Mouse (Mus musculus) neutrophil, adult 83 days (primary cell): ENCODE measurements around the gene Psmb8. TPM values are rescaled to one million over a fixed set of nuclear protein-coding genes. Genes with fewer than 3 reads are reported as not detected.

Experiments
- total RNA-seq, 2 experiments: library from RNA; stranded (reverse); gene quantifications; one replicate each; pipeline ENCODE4 v1.2.4; 2023

Gene Psmb8
- 100 to 1,000 TPM in 1 of 2 experiments, 10 to 100 TPM in 1; 89.4 to 111 TPM for total RNA-seq

DNA sequence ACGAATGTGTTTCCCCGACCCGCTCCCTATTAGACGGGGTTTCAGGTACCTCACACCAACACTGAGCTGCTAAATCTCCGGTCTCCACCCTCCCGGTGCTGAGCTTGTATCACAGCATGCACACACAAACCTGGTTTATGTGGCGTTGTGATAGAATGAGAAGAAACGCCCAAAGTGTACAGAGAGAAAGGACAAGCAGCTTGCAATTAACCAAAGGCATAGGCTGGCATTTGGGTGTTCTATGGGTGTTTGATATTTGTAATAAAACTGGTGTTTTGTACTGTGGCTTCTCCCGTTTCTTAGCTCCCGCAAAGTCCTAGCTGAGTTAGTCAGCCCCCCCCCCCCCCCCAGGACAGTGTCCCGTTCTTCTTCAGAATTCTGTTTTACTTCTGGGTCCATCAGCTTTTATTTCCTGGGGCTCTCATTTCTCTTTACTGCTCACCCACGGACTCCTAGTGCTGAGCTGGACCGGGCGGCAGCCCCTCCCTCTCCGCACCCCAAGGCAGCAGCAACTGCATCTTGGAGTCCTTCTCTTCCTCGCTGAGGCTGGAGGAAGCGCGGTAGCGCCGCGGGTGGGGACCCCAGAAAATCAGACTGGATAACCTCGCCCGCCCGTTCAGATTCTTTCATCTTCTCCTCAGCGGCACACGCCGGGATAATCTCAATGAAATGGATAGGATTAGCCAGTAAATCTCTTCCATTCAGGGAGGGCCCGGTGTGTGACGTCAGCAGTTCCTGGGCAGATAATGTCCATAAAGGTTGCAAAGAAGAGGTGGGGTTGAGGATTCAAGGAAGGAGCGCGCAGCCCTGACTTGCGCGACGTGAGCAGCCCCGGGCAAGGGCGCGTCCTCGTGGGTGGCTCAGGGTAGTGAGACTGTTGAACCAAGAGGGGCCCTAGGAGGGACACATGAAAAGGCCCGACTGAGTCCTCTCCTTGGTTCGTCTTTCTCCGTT, at the start of gene Psmb8:
Gene Psmb8, plus strand, starts transcription at position 781 of the 954 bp plus-strand sequence.

DNA sequence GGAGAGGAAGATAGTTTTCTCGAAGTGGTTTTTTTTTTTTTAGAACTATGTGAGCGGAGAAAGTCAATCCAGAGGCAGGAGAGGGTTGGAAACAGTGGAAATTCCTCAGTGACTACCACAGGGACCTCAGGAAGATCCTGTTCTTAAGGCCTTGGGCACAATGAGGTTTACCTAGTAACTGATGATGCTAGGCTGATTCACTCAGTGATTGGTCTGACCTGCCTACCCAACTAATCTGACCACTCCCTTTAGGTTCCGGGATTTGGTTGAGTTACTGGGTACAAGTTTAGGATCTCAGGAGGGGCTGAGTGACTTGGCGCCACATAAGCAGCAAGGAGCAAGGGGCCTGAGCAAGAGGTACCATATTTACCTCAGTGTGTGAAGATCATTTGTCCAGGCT, 44.6 kb upstream of the Psmb8 start, which contains the start of gene H2-DMb1:
Gene H2-DMb1, plus strand, starts transcription at position 150 of the 400 bp plus-strand sequence.

DNA sequence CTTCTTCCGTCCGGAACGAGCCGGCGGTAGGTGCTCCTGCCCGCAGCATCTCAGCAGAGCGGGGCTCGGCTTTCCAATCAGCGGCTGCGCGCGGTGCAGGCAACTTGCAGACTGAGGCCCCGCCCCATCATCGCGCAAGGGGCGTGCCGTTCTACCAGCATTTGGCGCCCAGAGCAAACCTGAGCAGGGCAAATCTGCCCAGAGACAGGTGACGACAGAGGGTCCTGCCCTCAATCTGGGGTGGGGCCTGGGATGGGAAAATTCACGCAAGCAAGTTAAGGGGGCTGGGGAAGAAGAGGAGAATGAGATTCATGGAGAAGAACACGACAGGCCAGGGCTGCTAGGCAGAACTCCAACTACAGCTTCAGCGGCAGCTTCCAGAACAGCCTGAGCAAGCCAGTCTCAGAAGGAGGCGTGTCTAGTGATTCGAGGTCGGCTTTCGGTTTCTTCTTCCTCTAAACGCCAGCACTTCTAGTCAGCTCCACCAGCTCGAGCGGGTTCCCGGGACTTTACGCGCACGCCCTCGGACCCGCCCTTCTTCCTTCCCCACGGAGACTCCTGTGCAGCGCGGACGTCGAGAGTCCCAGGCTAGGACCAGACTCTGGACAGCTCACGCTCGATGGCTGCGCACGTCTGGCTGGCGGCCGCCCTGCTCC, 10.1 kb upstream of the Psmb8 start, which contains the start of the genes Tap1 and Psmb9:
Gene Tap1, plus strand, starts transcription at position 293 of the 656 bp plus-strand sequence.
Gene Psmb9, minus strand, starts transcription at position 504 of the 656 bp plus-strand sequence.

DNA sequence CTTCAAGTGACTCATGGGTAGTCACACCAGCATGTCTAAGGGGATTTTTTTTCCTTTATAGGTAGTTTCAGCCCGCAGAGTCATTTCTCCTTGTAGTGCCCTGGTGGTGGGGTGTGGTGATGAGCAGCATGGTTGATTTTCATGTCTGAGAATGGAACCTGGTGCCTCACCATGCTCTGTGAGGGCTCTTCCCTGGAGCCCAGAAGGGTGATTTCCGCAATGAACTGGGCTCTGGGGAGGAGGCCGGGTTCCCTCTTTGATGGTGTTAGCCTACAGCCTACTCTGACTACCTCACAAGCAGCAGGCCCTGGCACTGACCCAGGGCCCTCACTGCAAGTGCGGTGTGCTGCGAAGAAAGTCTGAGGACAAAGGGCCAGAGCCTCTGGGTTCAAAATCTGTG, 5.9 kb downstream of the Psmb8 start, which contains the start of gene Tap2:
Gene Tap2, plus strand, starts transcription at position 84 of the 400 bp plus-strand sequence.

DNA sequence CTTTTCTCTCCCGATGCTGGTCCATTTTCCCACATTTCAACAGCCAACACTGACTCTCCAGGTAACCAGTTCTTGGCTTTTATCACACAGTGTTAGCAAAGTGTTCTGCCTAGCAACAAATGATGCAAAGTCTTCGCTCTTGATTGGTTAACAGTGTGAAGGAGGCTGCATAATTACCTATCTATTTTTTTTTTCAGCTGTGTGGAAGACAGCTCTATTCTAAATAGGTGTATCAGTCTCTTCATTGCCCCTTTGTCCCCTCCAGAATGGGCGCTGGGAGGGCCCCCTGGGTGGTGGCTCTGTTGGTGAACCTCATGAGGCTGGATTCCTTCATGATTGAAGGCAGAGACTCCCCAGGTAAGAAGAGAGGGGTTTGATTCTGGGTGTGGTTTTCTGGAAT, 41.2 kb downstream of the Psmb8 start, which contains the start of gene H2-Ob:
Gene H2-Ob, plus strand, starts transcription at position 198 of the 400 bp plus-strand sequence.

Other genes starting within 250 kb of the Psmb8 start
- gene B3galt4, start 246.2 kb upstream of the Psmb8 start, total RNA-seq = 10 to 100 TPM; 10.3 to 10.5 TPM
- gene Vps52, start 241.9 kb upstream of the Psmb8 start, total RNA-seq = 10 to 100 TPM; 54.0 to 58.9 TPM
- gene Rps18, start 241.7 kb upstream of the Psmb8 start, total RNA-seq = 100 to 1,000 TPM; 476 to 509 TPM
- gene H2-K1, start 197.4 kb upstream of the Psmb8 start, total RNA-seq = 1,000 to 10,000 TPM; 1,097 to 1,101 TPM
- gene Ring1, start 173.0 kb upstream of the Psmb8 start, total RNA-seq = 10 to 100 TPM in 1 of 2 experiments, 1 to 10 TPM in 1; 8.4 to 13.9 TPM
- 10 to 100 TPM; 59.9 to 61.3 TPM for gene H2-Ke6, start 169.7 kb upstream of the Psmb8 start, total RNA-seq
- 10 to 100 TPM; 60.8 to 68.3 TPM for gene Slc39a7, start 166.0 kb upstream of the Psmb8 start, total RNA-seq
- gene Rxrb, start 165.9 kb upstream of the Psmb8 start, total RNA-seq = 10 to 100 TPM; 45.9 to 68.6 TPM
- 10 to 100 TPM; 16.6 to 17.7 TPM for gene Col11a2, start 158.3 kb upstream of the Psmb8 start, total RNA-seq
- 1 to 10 TPM; 1.1 to 1.9 TPM for gene H2-Oa, start 105.4 kb upstream of the Psmb8 start, total RNA-seq
- gene H2-DMa, start 78.2 kb upstream of the Psmb8 start, total RNA-seq = 10 to 100 TPM; 57.6 to 63.6 TPM
- gene Brd2, start 75.1 kb upstream of the Psmb8 start, total RNA-seq = 100 to 1,000 TPM; 215 to 218 TPM
- gene H2-DMb2, start 54.4 kb upstream of the Psmb8 start, total RNA-seq = 10 to 100 TPM; 22.7 to 25.3 TPM
- gene H2-DMb1, start 44.6 kb upstream of the Psmb8 start, total RNA-seq = 10 to 100 TPM; 33.3 to 51.5 TPM
- gene Tap1, start 10.2 kb upstream of the Psmb8 start, total RNA-seq = 10 to 100 TPM; 47.4 to 56.7 TPM
- 10 to 100 TPM; 83.3 to 88.3 TPM for gene Psmb9, start 10.0 kb upstream of the Psmb8 start, total RNA-seq
- 10 to 100 TPM; 79.7 to 84.6 TPM for gene Tap2, start 5.8 kb downstream of the Psmb8 start, total RNA-seq
- 1 to 10 TPM; 1.7 to 1.9 TPM for gene H2-Ob, start 41.2 kb downstream of the Psmb8 start, total RNA-seq
- gene H2-Ab1, start 60.0 kb downstream of the Psmb8 start, total RNA-seq = 100 to 1,000 TPM in 1 of 2 experiments, 10 to 100 TPM in 1; 96.2 to 115 TPM
- 100 to 1,000 TPM in 1 of 2 experiments, 10 to 100 TPM in 1; 95.4 to 109 TPM for gene H2-Aa, start 90.1 kb downstream of the Psmb8 start, total RNA-seq
- gene H2-Eb1, start 108.1 kb downstream of the Psmb8 start, total RNA-seq = 10 to 100 TPM; 49.7 to 54.6 TPM
- under 1 TPM in 1 of 2 experiments, not detected in 1; 0.11 TPM for gene H2-Eb2, start 127.9 kb downstream of the Psmb8 start, total RNA-seq
- 1 to 10 TPM; 2.2 to 2.3 TPM for gene Btnl2, start 157.1 kb downstream of the Psmb8 start, total RNA-seq
- not detected for gene Btnl1, start 179.4 kb downstream of the Psmb8 start, total RNA-seq
- gene BC051142, start 201.1 kb downstream of the Psmb8 start, total RNA-seq = not detected